Mouse (Mus musculus) kidney, adult 2 months (tissue): ENCODE results near the gene Rasgrp3. TPM values are rescaled to one million over a fixed set of nuclear protein-coding genes. Genes with fewer than 3 reads are reported as not detected.

Source experiments
- DNase-seq: peaks from one replicate; pipeline ENCODE4 v3.0.0; 2021
- H3K27ac ChIP-seq: fragments of 200-500 bp; 2 replicates; pipeline ENCODE4 v1.5.1; 2012; ENCODE audit warnings: low read depth, low read length, control low read depth, inconsistent platforms; ENCODE audit not compliant: insufficient read depth
- H3K27me3 ChIP-seq: fragments of 200-500 bp; replicated peaks from 2 replicates; pipeline ENCODE4 v1.6.1; 2012; ENCODE audit warnings: mild to moderate bottlenecking, moderate library complexity, low read length, inconsistent platforms; ENCODE audit not compliant: control insufficient read depth, insufficient read depth
- H3K36me3 ChIP-seq: fragments of 200-500 bp; 2 replicates; pipeline ENCODE4 v1.6.1; 2012; ENCODE audit warnings: mild to moderate bottlenecking, moderate library complexity, low read length, inconsistent platforms; ENCODE audit not compliant: control insufficient read depth, insufficient read depth
- H3K4me1 ChIP-seq: fragments of 200-500 bp; 2 replicates; pipeline ENCODE4 v1.6.1; 2011; ENCODE audit warnings: low read length; ENCODE audit not compliant: control insufficient read depth, insufficient read depth
- H3K4me3 ChIP-seq: fragments of 200-500 bp; 2 replicates; pipeline ENCODE4 v1.5.1; 2011; ENCODE audit warnings: mild to moderate bottlenecking, low read depth, low read length, control low read depth; ENCODE audit not compliant: insufficient read depth
- CTCF ChIP-seq: fragments of 200-500 bp; conservative IDR thresholded peaks from 2 replicates; pipeline ENCODE4 v1.5.1; 2011; ENCODE audit warnings: low read depth, mild to moderate bottlenecking, control low read depth, low read length, moderate library complexity, mixed read lengths; ENCODE audit not compliant: insufficient read depth, insufficient read length
- POLR2A ChIP-seq: fragments of 200-500 bp; IDR thresholded peaks from one replicate; pipeline ENCODE4 v1.6.1; 2011; ENCODE audit warnings: low read depth, low read length, control low read depth
- WGBS: fragments of 180-500 bp; shearing (Covaris S2); methylation state at CpG from one replicate; pipeline ENCODE4 v1.1.7; 2018; 5-methylcytosine and 5-hydroxymethylcytosine counted together
- polyA plus RNA-seq: library from polyadenylated mRNA; depleted of rRNA; stranded (reverse); fragments of >200 nt; gene quantifications from 2 replicates; pipeline ENCODE4 v1.2.3, GENCODE M21; 2012

The Rasgrp3 gene
- polyA plus RNA-seq, 1 experiment, result 9.2 TPM

GRCm38 (mm10) chr17:75475985-75476384, 40.3 kb downstream of the Rasgrp3 start:
- H3K4me1 ChIP-seq, result no peaks in the 10 kb centered on the region
- H3K36me3 ChIP-seq, result no peaks in the 10 kb centered on the region
- no peak overlapping the region for H3K27ac ChIP-seq
- WGBS, result 100% methylated on average over 1 of the region's 1 CpGs
- DNase-seq, result no peak
- no peaks in the 10 kb centered on the region for H3K27me3 ChIP-seq
- no peak overlapping the region for H3K4me3 ChIP-seq
- no peak for TF ChIP-seq CTCF
- no peak for TF ChIP-seq POLR2A

- Histone ChIP-seq H3K27ac (no peak overlapping the region), H3K36me3 (no peaks in the 10 kb centered on the region), H3K4me1 (no peaks in the 10 kb centered on the region), H3K27me3 (no peaks in the 10 kb centered on the region), H3K4me3 (no peak overlapping the region)
- 65% methylated on average over 4 of the region's 4 CpGs for WGBS
- TF ChIP-seq CTCF, result no peak
- TF ChIP-seq POLR2A, result no peak
- DNase-seq, result no peak
Observed at GRCm38 (mm10) chr17:75476736-75477416, 41.2 kb downstream of the Rasgrp3 start.

DNA sequence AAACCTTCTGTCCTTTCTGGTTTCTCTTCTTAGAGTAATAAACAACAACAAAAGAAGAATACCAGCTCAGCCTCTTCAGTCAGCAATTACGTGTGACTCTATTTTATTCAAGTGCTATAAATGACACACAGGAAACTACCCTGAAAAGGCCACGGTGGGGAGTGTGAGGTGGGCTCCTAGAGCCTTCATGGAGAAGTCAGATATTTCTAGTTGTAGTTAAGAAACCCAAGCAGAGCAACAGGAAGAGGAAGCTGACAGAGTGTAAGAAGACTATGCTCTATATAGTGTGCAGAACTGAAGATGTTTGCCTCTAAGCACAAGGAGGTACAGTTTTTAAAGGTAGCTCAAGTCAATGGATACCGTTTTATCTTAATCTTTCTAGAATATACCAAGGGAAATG, 42.0 kb downstream of the Rasgrp3 start:
- Histone ChIP-seq H3K27me3 (no peaks in the 10 kb centered on the region), H3K27ac (no peak overlapping the region), H3K36me3 (no peaks in the 10 kb centered on the region), H3K4me3 (no peak overlapping the region), H3K4me1 (no peaks in the 10 kb centered on the region)
- DNase-seq, result no peak
- 59% methylated on average over 3 of the region's 3 CpGs for WGBS
- TF ChIP-seq CTCF (no peak), POLR2A (no peak)

DNA sequence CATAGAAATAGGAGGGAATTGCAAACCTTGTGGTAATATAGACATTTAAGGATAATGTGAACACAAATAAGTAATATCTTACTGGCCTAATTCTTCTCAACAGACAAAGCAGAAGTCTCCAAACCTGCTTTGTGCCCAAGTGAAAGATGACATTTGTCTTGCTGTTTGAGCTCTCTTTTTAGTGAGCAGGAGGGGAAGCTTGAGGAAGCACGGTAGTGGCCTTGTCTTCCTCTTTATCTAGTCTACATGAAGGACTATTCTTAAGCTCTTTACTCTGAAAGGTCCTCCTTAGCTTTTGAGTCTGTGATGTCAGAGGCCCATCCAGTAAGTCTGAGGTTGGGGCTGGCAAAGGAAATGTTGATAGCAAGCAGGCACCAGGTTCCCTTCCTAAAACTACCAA, 43.1 kb downstream of the Rasgrp3 start:
- no peaks in the 10 kb centered on the region for H3K4me1 ChIP-seq
- DNase-seq, result no peak
- H3K27me3 ChIP-seq, result no peaks in the 10 kb centered on the region
- H3K36me3 ChIP-seq, result no peaks in the 10 kb centered on the region
- no peak overlapping the region for H3K27ac ChIP-seq
- no peak for TF ChIP-seq CTCF
- WGBS, result 69% methylated on average over 1 of the region's 1 CpGs
- no peak overlapping the region for H3K4me3 ChIP-seq

GRCm38 (mm10) chr17:75479663-75480062, 44.0 kb downstream of the Rasgrp3 start:
- no peak for DNase-seq
- TF ChIP-seq CTCF, result no peak
- TF ChIP-seq POLR2A, result no peak
- Histone ChIP-seq H3K36me3 (no peaks in the 10 kb centered on the region), H3K4me1 (no peaks in the 10 kb centered on the region), H3K27ac (no peak overlapping the region), H3K27me3 (no peaks in the 10 kb centered on the region; the same call in 1 of the 2 replicates), H3K4me3 (no peak overlapping the region)
- 95% methylated on average over 2 of the region's 2 CpGs for WGBS

GRCm38 (mm10) chr17:75480379-75480778, 44.7 kb downstream of the Rasgrp3 start:
- no peaks in the 10 kb centered on the region for H3K4me1 ChIP-seq
- H3K36me3 ChIP-seq, result no peaks in the 10 kb centered on the region
- no peak overlapping the region for H3K4me3 ChIP-seq
- no peaks in the 10 kb centered on the region; the same call in 1 of the 2 replicates for H3K27me3 ChIP-seq
- no peak for DNase-seq
- 88% methylated on average over 3 of the region's 3 CpGs for WGBS
- TF ChIP-seq POLR2A (no peak), CTCF (no peak)
- H3K27ac ChIP-seq, result no peak overlapping the region

- H3K4me1 ChIP-seq, result no peaks in the 10 kb centered on the region
- no peaks in the 10 kb centered on the region; the same call in 1 of the 2 replicates for H3K27me3 ChIP-seq
- TF ChIP-seq POLR2A (no peak), CTCF (no peak)
- no peaks in the 10 kb centered on the region for H3K36me3 ChIP-seq
- WGBS, result 89% methylated on average over 3 of the region's 3 CpGs
- H3K4me3 ChIP-seq, result no peak overlapping the region
- no peak for DNase-seq
- no peak overlapping the region for H3K27ac ChIP-seq
Observed at GRCm38 (mm10) chr17:75486205-75486604, 50.5 kb downstream of the Rasgrp3 start.

GRCm38 (mm10) chr17:75495213-75495612, 59.5 kb downstream of the Rasgrp3 start:
- no peak for TF ChIP-seq CTCF
- no peak for TF ChIP-seq POLR2A
- Histone ChIP-seq H3K27me3 (no peaks in the 10 kb centered on the region), H3K4me3 (no peak overlapping the region), H3K4me1 (no peaks in the 10 kb centered on the region), H3K27ac (no peak overlapping the region), H3K36me3 (no peaks in the 10 kb centered on the region; the same call in 1 of the 2 replicates)
- 64% methylated on average over 4 of the region's 4 CpGs for WGBS
- DNase-seq, result no peak
